Mouse (Mus musculus): Measurements from ENCODE around the gene Adgrg7. TPM values are rescaled to one million over a fixed set of nuclear protein-coding genes. Genes with fewer than 3 reads are reported as not detected.

The Adgrg7 gene
- total and polyA plus RNA-seq, 3 experiments: 0.20 to 1.5 (median 0.29) TPM

DNA sequence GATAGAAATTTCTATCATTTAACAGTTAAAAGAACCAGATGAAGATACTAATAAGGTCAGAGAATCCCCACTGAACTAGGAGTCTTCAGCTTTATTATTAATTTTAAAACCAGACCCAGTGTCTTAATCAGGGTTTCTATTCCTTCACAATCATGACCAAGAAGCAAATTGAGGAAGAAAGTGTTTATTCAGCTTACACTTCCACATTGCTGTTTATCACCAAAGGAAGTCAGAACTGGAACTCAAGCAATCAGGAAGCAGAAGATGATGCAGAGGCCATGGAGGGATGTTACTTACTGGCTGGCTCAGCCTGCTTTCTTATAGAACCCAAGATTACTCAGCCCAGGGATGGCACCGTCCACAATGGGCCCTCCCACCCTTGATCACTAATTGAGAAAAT lies 66.6 kb downstream of the Adgrg7 start:
- H3K4me1 ChIP-seq (ENCODE audit: control insufficient read depth in 1 of 2, insufficient read depth in 2 of 2): no peaks in the 10 kb centered on the region
- no peak for DNase-seq (ENCODE audit: extremely low read depth)
- TF ChIP-seq SIN3A (IDR thresholded peaks at IDR 0.05; ENCODE audit: low read length) (no peak), MAZ (IDR thresholded peaks at IDR 0.05; ENCODE audit: low read depth, low read length) (no peak), ZMIZ1 (IDR thresholded peaks at IDR 0.05; ENCODE audit: low read depth, low read length) (no peak), RAD21 (IDR thresholded peaks at IDR 0.05; ENCODE audit: low read depth, low read length) (no peak), CHD1 (IDR thresholded peaks at IDR 0.05; ENCODE audit: low read depth, low read length) (no peak)
- H3K79me2 ChIP-seq (replicated peaks; ENCODE audit: control insufficient read depth, extremely low read depth, insufficient read depth, poor library complexity, severe bottlenecking): no peaks in the 10 kb centered on the region
- H3K4me2 ChIP-seq (ENCODE audit: insufficient read depth, low read depth, poor library complexity, severe bottlenecking): no peak overlapping the region
- H3K4me3 ChIP-seq (replicated peaks in 1 of 3; ENCODE audit: low read depth in 2 of 3, low read length in 2 of 3, poor library complexity in 1 of 3): no peak overlapping the region
- dilution Hi-C loops (cut with MboI; ENCODE audit: extremely low pct_ligation_motif_present, extremely low pct_unique_long_range_greater_than_20kb, low sequenced_read_pairs) (no loop called here), in situ Hi-C loops (cut with MboI; ENCODE audit: low pct_ligation_motif_present, low pct_unique_long_range_greater_than_20kb, low sequenced_read_pairs) (no loop called here)
- no peak overlapping the region for H3K27ac ChIP-seq (ENCODE audit: insufficient read depth, low read depth)
- no peaks in the 10 kb centered on the region for H3K36me3 ChIP-seq (replicated peaks in 1 of 2; ENCODE audit: control insufficient read depth in 1 of 2, insufficient read depth in 1 of 2, low read length in 1 of 2)
- H3K9ac ChIP-seq (ENCODE audit: insufficient read depth, low read depth): no peak overlapping the region
- no peaks in the 10 kb centered on the region for H3K27me3 ChIP-seq (replicated peaks)
- no peaks in the 10 kb centered on the region for H3K9me3 ChIP-seq (replicated peaks; ENCODE audit: low read length)

DNA sequence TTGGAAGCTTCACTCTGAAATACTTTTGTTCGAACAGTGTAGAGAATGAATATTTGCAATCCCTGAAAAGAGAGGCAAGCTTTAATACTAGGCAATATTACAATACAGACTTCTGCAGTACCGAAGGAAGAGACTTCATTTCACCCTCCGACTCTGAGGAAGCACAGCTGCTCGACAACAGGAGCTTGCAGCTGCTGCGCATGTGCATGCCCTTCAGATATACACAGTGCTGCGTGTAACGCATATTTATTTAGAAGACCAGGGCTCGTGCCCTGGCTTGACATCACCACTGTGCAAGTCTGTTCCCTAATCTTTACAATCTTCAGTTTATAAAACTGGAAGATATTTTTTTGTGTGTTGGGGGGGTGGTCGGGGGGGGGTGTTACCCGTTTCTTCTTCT lies 70.7 kb downstream of the Adgrg7 start:
- H3K27ac ChIP-seq (ENCODE audit: insufficient read depth, low read depth): no peak overlapping the region
- no peaks in the 10 kb centered on the region for H3K9me3 ChIP-seq (replicated peaks; ENCODE audit: low read length)
- in situ Hi-C loops (cut with MboI; ENCODE audit: low pct_ligation_motif_present, low pct_unique_long_range_greater_than_20kb, low sequenced_read_pairs): loop anchor here (25.0 kb wide), 1 partner anchor 788 kb away; the partner anchor contains the start of gene Cep97
- H3K4me3 ChIP-seq (replicated peaks in 1 of 3; ENCODE audit: low read depth in 2 of 3, low read length in 2 of 3, poor library complexity in 1 of 3): no peak overlapping the region
- H3K9ac ChIP-seq (ENCODE audit: insufficient read depth, low read depth): no peak overlapping the region
- no peak overlapping the region for H3K4me2 ChIP-seq (ENCODE audit: insufficient read depth, low read depth, poor library complexity, severe bottlenecking)
- no peaks in the 10 kb centered on the region for H3K27me3 ChIP-seq (replicated peaks)
- H3K4me1 ChIP-seq (ENCODE audit: control insufficient read depth in 1 of 2, insufficient read depth in 2 of 2): no peaks in the 10 kb centered on the region
- no peak for TF ChIP-seq TBP (conservative IDR thresholded peaks at IDR 0.05; ENCODE audit: low read depth, low read length)
- TF ChIP-seq CTCF (conservative IDR thresholded peaks at IDR 0.05 in 1 of 2, IDR thresholded peaks at IDR 0.05 in 1 of 2; ENCODE audit: low read depth in 2 of 2, low read length in 2 of 2): no peak
- DNase-seq (ENCODE audit: extremely low read depth): no peak
- H3K79me2 ChIP-seq (replicated peaks; ENCODE audit: control insufficient read depth, extremely low read depth, insufficient read depth, poor library complexity, severe bottlenecking): no peaks in the 10 kb centered on the region
- dilution Hi-C loops (cut with MboI; ENCODE audit: extremely low pct_ligation_motif_present, extremely low pct_unique_long_range_greater_than_20kb, low sequenced_read_pairs): no loop called here
- H3K36me3 ChIP-seq (replicated peaks in 1 of 2; ENCODE audit: control insufficient read depth in 1 of 2, insufficient read depth in 1 of 2, low read length in 1 of 2): no peaks in the 10 kb centered on the region

DNA sequence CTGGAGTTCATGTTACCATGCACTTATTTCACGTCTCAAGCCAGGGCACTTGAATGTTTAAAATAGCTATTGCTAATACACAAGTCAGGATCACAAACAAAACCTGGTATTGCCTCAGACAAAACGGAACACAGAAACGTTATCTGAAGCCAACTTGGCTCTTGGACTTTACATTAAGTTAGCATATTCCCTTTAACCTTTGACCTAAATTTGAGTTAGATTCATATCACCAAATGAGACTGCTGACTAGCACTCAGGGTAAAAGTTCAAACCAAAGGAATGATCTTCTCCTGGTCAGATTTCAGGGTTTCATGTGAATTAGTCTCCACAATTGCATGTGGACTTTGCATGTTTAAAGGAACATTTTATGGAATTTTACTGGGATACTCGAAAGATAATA lies 73.3 kb downstream of the Adgrg7 start:
- Histone ChIP-seq H3K36me3 (replicated peaks in 1 of 2; ENCODE audit: control insufficient read depth in 1 of 2, insufficient read depth in 1 of 2, low read length in 1 of 2) (no peaks in the 10 kb centered on the region), H3K9me3 (replicated peaks; ENCODE audit: low read length) (no peaks in the 10 kb centered on the region), H3K4me2 (ENCODE audit: insufficient read depth, low read depth, poor library complexity, severe bottlenecking) (no peak overlapping the region), H3K27me3 (replicated peaks) (no peaks in the 10 kb centered on the region), H3K4me1 (ENCODE audit: control insufficient read depth in 1 of 2, insufficient read depth in 2 of 2) (peaks cover 0 to 8% of the 10 kb centered on the region in 2 experiments; a peak in 2 of 4 replicates), H3K79me2 (replicated peaks; ENCODE audit: control insufficient read depth, extremely low read depth, insufficient read depth, poor library complexity, severe bottlenecking) (no peaks in the 10 kb centered on the region), H3K4me3 (replicated peaks in 1 of 3; ENCODE audit: low read depth in 2 of 3, low read length in 2 of 3, poor library complexity in 1 of 3) (no peak overlapping the region), H3K27ac (ENCODE audit: insufficient read depth, low read depth) (no peak overlapping the region), H3K9ac (ENCODE audit: insufficient read depth, low read depth) (no peak overlapping the region)
- TF ChIP-seq CTCF (conservative IDR thresholded peaks at IDR 0.05 in 1 of 2, IDR thresholded peaks at IDR 0.05 in 1 of 2; ENCODE audit: low read depth in 2 of 2, low read length in 2 of 2): no peak
- no peak for TF ChIP-seq TBP (conservative IDR thresholded peaks at IDR 0.05; ENCODE audit: low read depth, low read length)
- TF ChIP-seq ZKSCAN1 (IDR thresholded peaks at IDR 0.05; ENCODE audit: borderline replicate concordance, low read depth, low read length): no peak
- TF ChIP-seq GABPA (IDR thresholded peaks at IDR 0.05; ENCODE audit: insufficient replicate concordance, low read depth, low read length): no peak
- TF ChIP-seq E2F4 (IDR thresholded peaks at IDR 0.05; ENCODE audit: insufficient replicate concordance, low read depth, low read length): no peak
- no peak for TF ChIP-seq MAZ (IDR thresholded peaks at IDR 0.05; ENCODE audit: low read depth, low read length)
- dilution Hi-C loops (cut with MboI; ENCODE audit: extremely low pct_ligation_motif_present, extremely low pct_unique_long_range_greater_than_20kb, low sequenced_read_pairs) (no loop called here), in situ Hi-C loops (cut with MboI; ENCODE audit: low pct_ligation_motif_present, low pct_unique_long_range_greater_than_20kb, low sequenced_read_pairs) (loop anchor here (25.0 kb wide), 1 partner anchor 785 kb away; the partner anchor contains the start of gene Cep97)
- DNase-seq (ENCODE audit: extremely low read depth): no peak

Measured in CH12.LX (cell line).